Mouse (Mus musculus) testis, adult 2 months (tissue): ENCODE data around the gene C8a.

Experiments
- CTCF ChIP-seq: fragments of 200-500 bp; IDR thresholded peaks from 2 replicates; pipeline ENCODE4 v1.5.1; 2012; ENCODE audit warnings: low read depth, mild to moderate bottlenecking, inconsistent platforms, low read length, moderate library complexity; ENCODE audit not compliant: control insufficient read depth, insufficient read depth, insufficient replicate concordance
- POLR2A ChIP-seq: fragments of 200-500 bp; IDR thresholded peaks from 2 replicates; pipeline ENCODE4 v1.6.1; 2012; ENCODE audit warnings: low read depth, mild to moderate bottlenecking, inconsistent platforms, low read length, moderate library complexity; ENCODE audit not compliant: control insufficient read depth

DNA sequence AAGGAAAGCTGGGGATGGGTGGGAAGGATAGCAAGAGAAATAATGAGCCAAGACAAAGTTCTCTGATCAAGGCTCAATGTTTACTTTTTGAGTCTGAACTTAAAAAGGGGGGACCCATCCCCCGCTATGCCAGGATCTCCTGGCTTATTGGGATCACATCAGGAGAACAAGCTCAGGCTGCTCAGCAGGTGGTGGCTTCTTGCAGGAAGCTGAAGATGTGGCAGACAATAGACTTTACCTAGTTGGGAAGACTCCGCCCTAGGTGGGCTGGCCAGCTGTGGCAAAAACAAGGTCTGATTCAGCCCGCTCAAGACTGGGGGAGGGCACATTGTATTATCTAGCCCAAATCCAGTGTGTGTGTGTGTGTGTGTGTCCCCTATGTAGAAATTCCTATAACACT, 74.6 kb downstream of the C8a start:
- TF ChIP-seq POLR2A (no peak), CTCF (no peak)
